Mouse (Mus musculus) MN1 (cell line): ENCODE measurements around the gene Sost.

ENCODE experiments used
- DNase-seq: peaks from one replicate; pipeline ENCODE4 v3.0.0-alpha.2; 2016; ENCODE audit warnings: low spot score

Gene Sost

DNA sequence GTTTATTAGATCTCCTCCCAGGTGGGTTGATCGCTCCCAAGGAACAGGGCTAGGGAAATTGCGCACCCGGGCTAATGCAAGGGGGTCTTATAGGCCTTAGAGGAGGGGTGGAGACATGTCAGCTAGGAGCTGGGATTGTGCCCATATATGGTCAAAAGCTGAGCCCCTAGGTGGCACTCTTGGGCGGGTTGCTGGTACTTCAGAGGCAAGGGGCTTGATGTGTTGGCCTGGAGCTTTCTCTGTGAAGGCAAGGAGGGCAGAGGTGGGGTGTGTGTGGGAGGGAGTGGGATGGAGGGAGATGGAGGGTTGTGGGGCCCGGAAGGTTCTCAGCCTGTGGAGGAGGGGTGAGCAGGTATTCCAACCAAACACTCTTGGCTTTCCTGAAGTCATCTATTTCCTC lies 20.3 kb downstream of the Sost start:
- no peak for DNase-seq

DNA sequence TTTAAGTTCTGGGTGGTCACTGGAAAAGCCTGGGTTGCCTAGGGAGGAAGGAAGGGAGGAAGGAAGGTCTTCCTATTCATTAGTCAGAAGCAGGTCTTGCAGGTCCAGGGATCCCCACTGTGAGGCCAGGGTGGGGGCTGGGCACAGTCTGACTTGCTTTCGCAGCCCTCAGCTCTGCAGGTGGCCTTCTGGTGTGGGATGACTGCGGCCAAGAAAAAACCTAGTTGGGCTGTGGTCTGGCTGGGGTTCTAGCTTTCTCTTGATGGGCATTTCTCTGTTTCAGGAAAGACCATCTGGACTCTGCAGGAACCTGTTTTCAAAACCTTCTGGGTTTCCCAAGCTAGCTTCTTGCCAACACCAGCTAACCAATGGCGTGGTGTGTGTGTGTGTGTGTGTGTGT lies 23.8 kb downstream of the Sost start:
- DNase-seq: no peak

DNA sequence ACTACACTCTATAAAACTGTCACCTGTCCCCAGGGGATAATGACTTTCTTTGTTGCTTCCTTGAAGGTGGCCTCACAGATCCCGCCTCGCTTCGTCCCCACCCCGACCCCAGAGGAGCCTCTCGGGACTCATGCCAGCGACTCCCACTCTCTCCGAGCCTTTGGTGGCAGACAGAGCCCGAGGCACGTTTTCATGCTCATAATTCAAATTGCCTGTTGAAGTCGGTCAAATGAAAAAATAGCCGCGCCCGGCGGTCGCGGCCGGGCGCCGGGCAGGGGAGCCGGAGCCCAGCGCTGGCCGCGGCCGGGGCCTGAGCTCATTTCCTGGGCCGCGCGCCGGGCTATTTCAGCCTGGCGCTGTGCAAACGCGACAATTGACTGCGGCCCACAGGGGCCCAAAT lies 29.7 kb downstream of the Sost start:
- DNase-seq: peak; percentile 63

DNA sequence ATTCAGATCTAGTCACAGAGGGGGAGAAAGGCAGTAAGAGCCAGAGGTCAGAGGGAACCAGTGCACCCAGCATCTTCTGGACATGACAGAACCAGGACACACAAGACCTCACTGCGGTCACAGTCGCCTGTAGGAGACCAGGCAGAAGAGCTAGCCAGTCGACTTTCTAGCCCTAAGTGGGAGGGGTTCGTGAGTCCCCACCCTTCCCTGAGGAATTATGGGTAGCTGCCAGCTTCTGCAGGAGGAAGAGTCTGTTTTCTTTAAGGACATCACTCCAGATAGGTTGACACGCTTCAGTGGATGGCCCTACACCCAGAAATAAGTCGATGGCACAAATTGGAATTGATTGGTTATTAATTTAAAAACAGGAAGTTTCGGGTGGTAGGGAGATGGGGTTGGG lies 30.4 kb downstream of the Sost start:
- peak; percentile 69 for DNase-seq

DNA sequence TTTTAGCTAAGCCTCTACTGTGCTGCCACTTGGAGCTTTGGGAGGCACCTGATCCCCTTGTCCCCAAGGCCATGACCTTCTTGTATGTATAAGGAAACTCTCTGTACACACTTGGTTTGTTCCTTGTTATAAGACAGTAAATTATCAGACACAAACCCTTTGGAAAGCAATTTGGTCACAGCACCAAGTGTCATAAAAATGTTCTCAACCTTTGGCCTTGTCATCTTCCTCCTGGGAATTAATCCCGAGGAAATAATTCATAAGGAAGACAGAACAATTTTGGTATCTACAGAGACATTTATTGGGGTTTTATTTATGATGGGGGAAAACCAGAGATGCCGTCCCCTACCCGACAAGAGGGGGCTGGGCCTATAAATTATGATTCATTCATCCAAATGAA lies 31.1 kb downstream of the Sost start:
- no peak for DNase-seq

DNA sequence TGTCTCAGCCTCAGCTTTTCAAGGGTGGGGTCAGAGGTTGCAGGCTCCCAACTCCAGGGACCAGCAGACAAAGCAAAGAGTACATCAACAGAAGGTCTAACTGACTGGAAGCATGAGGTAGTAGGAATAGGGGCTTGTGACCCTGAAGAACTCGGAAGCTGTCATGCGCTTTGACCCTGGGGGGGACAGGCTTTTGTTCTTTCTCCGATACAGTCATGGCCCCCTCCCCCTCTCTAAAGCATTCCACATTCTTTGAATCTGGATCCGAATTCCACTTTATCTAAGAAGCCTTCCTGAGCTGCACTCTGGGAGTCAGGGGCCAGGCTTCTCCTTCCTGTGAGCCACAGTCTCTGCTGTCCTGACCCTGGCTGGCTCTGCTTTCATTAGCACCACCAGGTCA lies 34.8 kb downstream of the Sost start:
- no peak for DNase-seq

DNA sequence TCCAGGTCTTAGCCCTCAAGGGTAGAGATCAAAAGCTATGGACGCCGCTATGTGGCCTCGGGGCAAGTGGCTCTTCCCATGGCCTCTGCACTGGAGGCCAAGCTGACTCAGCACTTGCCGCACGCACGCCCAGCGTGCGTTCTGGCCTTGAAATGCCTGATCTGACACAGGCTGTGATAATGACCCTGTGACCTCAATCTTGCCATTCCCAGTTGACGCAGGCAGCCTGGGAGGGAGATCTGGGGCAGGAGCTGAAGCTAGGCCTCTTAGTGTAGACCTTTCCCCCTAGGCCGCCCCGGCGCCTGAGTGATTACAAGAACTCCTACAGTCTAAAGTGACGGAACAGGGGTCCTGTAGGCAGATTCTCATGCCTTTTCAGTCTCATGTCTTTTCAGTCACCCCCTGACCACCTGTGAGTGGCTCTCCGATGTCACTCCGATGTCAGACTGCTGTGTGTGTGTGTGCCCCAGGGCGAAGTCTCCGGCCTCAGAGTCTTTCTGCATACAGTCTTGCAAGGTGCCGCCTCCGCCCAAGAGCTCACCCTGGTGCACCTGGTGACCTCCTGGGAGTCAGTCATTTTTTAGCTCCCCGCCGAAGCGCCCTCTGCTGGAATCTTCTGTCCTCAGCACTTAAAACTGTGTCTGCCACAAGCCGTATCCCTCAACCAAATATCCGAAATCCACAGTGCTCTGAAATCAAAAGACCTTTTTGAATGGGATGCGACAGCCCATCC lies 38.6 kb downstream of the Sost start:
- DNase-seq: no peak

DNA sequence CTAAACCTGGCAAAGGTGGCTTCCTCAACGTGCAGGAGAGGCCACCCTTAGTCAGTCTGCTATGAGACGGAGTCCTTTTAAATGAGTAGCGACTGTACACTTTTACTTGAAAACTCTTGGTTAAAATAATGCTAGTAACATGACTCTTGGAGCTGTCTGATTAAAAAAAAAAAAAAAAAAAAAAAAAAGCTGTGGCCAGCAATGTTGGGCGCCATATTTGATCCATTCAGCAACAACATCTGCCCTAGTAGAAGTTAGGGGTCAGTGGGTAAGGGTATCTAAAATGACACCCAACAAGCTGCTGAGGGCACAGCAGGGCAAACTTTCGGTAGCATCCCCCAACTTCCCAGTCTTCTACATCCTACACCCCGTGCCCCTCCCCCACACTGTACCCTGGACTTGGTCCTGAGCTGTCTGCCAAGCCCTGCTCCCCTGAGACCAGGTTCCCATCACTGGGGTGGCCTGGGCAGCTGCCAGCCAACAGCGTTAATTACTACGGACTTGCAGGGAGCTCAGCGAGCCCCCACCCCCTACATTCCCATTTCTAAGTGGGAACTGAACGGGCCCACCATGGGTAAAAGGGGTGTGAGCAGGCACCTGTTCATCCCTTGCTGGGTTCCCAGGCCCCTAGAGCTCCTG lies 39.7 kb downstream of the Sost start:
- DNase-seq: no peak

DNA sequence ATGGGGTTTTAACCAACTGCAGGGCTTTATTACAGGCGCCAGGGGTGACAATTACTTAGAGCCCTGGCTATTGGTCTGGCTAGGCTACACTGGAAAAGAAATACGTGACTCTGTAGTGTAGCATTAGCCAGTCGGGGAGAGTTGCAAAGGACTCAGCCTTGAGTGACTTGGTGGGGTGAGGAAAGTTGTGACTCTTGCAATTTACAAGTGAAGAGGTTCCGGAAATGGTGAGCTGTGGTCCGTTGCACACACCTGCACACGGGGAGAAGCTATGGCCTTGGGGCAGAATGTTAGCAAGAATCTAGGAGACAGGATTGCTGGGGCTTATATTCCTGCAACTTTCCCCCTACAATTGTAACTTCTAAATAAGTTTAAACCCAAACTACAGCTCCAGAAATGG lies 41.2 kb downstream of the Sost start:
- no peak for DNase-seq

DNA sequence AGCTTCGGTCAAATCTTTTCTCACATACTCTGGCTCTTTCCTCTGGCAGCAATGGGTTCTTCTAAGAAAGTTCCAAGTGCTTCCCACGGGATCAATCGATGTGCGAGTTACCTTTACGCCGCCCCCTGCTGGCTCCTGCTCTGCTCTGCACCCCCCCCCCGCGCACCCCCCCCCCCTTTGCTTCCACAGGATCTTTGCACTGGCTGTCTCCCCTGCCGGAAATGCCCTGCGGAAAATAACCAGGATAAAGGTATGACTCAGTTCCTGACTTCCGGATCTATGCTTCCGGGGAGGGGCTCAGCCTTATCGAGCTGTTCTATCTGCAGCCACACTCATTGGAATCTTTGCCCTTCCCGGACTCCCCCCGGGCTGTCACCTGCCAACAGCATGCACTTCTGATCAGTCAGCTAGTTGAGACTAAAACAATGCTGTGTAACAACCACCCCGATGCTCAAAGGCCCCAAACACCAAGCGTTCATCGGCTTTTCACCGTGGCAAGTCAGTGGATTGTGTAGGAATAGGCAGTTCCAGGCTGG lies 42.3 kb downstream of the Sost start:
- DNase-seq: no peak

DNA sequence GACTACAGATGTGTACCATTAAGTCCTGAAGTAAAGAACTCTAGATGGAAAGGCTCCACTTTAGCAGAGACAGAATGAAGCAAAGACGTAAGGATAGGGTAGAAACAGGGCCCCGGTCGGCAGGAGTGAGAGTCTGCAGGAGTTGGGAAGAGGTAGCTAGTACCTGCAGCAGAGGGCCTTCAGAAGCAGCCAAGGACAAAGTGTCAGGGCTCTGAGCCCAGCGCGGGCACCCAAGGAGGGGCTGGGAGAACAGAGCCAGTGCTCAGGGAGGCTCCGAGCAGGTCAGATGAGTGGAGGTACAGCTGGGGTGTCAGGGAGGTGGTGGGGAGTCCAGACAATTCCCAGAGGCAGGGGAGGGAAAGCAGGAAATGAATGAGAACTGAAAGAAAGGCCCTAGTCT lies 42.8 kb downstream of the Sost start:
- DNase-seq: no peak

DNA sequence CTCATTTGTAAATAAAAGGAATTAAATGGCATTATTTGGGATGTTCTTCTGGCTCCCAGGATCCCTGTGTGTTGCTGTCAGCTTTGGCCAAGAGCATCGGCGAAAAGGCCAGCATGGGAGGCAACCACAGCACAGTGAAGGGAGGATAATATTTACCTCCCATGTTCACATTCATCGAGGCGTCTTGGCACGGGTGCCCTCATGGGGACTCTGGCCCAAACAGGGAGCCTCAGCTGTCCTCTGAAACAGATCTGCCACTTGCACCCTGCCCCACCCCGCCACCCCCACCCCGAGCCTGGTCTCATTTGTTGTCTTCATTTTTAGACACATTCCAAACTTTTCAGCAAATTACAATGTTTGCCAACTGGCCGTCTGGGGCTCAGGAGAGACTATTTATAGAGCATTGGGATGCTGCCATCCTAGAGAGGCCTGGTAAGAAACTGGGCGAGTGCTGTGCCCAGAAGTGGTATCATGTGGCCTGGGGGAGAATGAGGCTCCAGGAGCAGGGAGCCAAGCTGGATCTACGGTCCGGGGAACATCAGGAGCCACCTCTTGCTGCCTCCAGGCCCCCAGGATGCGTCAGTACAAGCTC lies 45.4 kb downstream of the Sost start:
- DNase-seq: no peak

DNA sequence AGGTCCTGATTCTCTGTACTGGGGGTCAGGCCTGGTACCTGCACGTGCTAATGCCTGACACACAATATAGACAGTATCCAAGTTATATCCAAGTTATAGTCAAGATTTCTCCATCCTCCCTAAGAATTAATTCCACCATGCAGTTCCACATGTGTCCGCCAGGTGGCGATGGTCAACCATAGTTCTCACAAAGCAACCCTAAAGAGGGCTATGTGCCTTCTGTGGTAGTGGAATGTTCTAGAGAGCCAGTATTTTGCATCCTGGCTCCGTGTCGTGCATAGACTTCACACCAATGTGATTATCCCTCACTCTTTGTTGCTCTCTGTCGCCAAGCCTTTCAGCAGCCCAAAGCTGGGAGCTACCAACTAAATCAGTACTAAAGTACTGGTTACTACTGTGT lies 47.2 kb downstream of the Sost start:
- peak; percentile 79 for DNase-seq

DNA sequence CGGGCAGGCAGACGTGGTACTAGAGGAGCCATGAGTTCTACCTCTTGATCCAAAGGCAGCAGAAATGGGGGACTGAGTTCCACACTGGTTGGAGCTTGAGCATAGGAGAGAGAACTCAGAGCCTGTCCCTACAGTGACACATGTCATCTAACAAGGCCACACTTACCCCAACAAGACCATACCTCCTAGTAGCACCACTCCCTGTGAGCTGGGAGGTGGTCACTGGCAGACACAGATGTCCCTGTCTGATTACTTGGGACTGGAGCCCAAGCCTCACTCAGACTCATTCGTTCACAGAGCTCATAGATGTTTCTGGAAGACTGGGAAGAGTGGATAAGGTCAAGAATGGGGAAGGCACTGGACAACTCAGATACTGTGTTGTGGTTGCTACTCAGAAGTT lies 48.2 kb downstream of the Sost start:
- no peak for DNase-seq

DNA sequence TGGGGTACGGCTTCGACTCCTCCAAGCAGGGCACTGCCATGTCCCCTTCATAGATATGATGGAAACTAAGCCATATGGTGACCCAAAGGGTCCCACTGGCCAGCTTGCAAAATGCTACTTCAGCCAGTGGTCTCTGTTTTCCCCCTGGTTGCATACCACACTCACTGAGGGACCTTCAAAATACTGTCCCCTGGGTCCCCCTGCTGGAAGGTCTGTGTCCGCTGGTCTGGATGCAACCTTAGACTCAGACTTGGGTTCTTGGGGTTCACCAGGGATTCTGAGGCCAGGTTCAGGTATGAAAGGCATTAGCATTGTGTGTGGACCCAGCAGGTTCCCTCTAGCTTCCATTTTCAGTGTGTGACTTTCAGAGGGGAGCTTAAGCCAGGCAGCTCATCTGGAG lies 50.0 kb downstream of the Sost start:
- no peak for DNase-seq

DNA sequence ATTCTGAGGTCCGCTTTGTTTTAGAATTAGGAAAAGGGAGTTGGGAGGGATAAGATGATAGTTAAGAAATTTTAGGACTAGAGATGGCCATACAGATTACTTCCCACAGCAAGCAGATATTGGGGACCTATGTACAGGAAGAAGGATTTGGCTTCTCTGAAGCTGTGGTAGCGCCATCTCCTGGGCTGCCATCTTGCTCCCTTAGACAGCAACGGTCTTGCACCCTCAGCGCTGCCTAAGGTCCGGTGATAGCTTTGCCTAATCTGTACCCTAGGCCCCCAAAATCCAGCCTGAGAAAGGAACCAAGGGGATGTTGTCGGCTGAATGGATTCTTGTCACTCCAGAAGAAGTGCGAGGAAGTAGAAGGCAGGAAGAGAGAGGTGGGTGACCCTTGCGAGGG lies 53.2 kb downstream of the Sost start:
- no peak for DNase-seq
